Mouse (Mus musculus) hindbrain, embryonic 14.5 days (tissue): ENCODE measurements around the gene Mgmt. TPM values are rescaled to one million over a fixed set of nuclear protein-coding genes. Genes with fewer than 3 reads are reported as not detected.

Experiments
- ATAC-seq: fragments of 200-750 bp; cut with Nextera tagmentation; 2 replicates; pipeline ENCODE4 v1.8.0; 2017; ENCODE audit warnings: moderate number of reproducible peaks, mild to moderate bottlenecking, moderate TSS enrichment, moderate library complexity; ENCODE audit not compliant: low FRiP score
- DNase-seq: peaks from one replicate; pipeline ENCODE4 v3.0.0-alpha.2; 2015; ENCODE audit warnings: low spot score
- H3K27ac ChIP-seq: fragments of 300-500 bp; sonication (generic); 2 replicates; pipeline ENCODE4 v1.5.1; 2014; ENCODE audit warnings: mild to moderate bottlenecking, moderate library complexity
- H3K27me3 ChIP-seq: fragments of 300-500 bp; sonication (generic); 2 replicates; pipeline ENCODE4 v1.6.1; 2014; ENCODE audit warnings: mild to moderate bottlenecking, low read length, mixed read lengths; ENCODE audit not compliant: control insufficient read depth, insufficient read depth
- H3K36me3 ChIP-seq: fragments of 300-500 bp; sonication (generic); replicated peaks from 2 replicates; pipeline ENCODE4 v1.6.1; 2014; ENCODE audit not compliant: control insufficient read depth, insufficient read depth
- H3K4me1 ChIP-seq: fragments of 300-500 bp; sonication (generic); replicated peaks from 2 replicates; pipeline ENCODE4 v1.6.1; 2014; ENCODE audit warnings: antibody characterized with exemption, low read length, mixed read lengths; ENCODE audit not compliant: control insufficient read depth, insufficient read depth
- H3K4me2 ChIP-seq: fragments of 300-500 bp; sonication (generic); replicated peaks from 2 replicates; pipeline ENCODE4 v1.6.1; 2014; ENCODE audit warnings: mild to moderate bottlenecking, moderate library complexity
- H3K4me3 ChIP-seq: fragments of 300-500 bp; sonication (generic); replicated peaks from 2 replicates; pipeline ENCODE4 v1.5.1; 2014; ENCODE audit warnings: mild to moderate bottlenecking, low read length
- H3K9ac ChIP-seq: fragments of 300-500 bp; sonication (generic); 2 replicates; pipeline ENCODE4 v1.6.1; 2014
- H3K9me3 ChIP-seq: fragments of 300-500 bp; sonication (generic); 2 replicates; pipeline ENCODE4 v1.6.1; 2016; ENCODE audit warnings: low read length; ENCODE audit not compliant: control insufficient read depth
- WGBS: fragments of 180-500 bp; shearing (Covaris S2); extraction: QIAGEN DNeasy Blood & Tissue Kit; methylation state at CpG from one replicate; pipeline ENCODE4 v1.1.7; 2014; 5-methylcytosine and 5-hydroxymethylcytosine counted together
- polyA plus RNA-seq: library from polyadenylated mRNA; unstranded; fragments of >200 nt; fragmentation: Nextera tagmentation; extraction: Ambion mirVana; gene quantifications from 2 replicates; pipeline ENCODE4 v1.2.1, GENCODE M21; 2014

Gene Mgmt
- polyA plus RNA-seq, 1 experiment from 2014 or later: 1.8 TPM

GRCm38 (mm10) chr7:137159086-137159485, 264.7 kb downstream of the Mgmt start:
- Histone ChIP-seq H3K4me3 (no peak overlapping the region), H3K27ac (no peak overlapping the region), H3K9me3 (no peaks in the 10 kb centered on the region), H3K4me1 (no peaks in the 10 kb centered on the region), H3K4me2 (no peak overlapping the region), H3K36me3 (no peaks in the 10 kb centered on the region), H3K9ac (no peak overlapping the region), H3K27me3 (no peaks in the 10 kb centered on the region)
- no peak for DNase-seq
- ATAC-seq: no peak

GRCm38 (mm10) chr7:137172278-137172677, 277.9 kb downstream of the Mgmt start:
- 35% methylated on average over 9 of the region's 9 CpGs for WGBS
- Histone ChIP-seq H3K9ac (no peak overlapping the region), H3K9me3 (no peaks in the 10 kb centered on the region), H3K27me3 (no peaks in the 10 kb centered on the region), H3K4me3 (no peak overlapping the region), H3K4me2 (no peak overlapping the region), H3K27ac (no peak overlapping the region), H3K36me3 (no peaks in the 10 kb centered on the region), H3K4me1 (no peaks in the 10 kb centered on the region)
- ATAC-seq (no peak), DNase-seq (no peak)
